Mouse (Mus musculus): ENCODE data around the gene Vmn1r15.

The Vmn1r15 gene

GRCm38 (mm10) chr6:57257652-57258051, at the start of gene Vmn1r15:
Vmn1r15 (plus strand) TSS chr6:57257952.
- DNase-seq (ENCODE audit: low read depth in 2 of 2, low spot score in 2 of 2): no peak

- no peak for DNase-seq (ENCODE audit: low read depth in 2 of 2, low spot score in 2 of 2)
Measured at GRCm38 (mm10) chr6:57231386-57231785, 26.4 kb upstream of the Vmn1r15 start, which contains the start of gene Vmn1r14. Vmn1r14 (plus strand) TSS chr6:57231686.

GRCm38 (mm10) chr6:57260990-57261389, 3.2 kb downstream of the Vmn1r15 start:
- DNase-seq (ENCODE audit: low read depth in 2 of 2, low spot score in 2 of 2): no peak

- DNase-seq (ENCODE audit: low read depth in 2 of 2, low spot score in 2 of 2): no peak
Measured at GRCm38 (mm10) chr6:57271881-57272280, 14.1 kb downstream of the Vmn1r15 start.

GRCm38 (mm10) chr6:57272517-57272916, 14.8 kb downstream of the Vmn1r15 start:
- no peak for DNase-seq (ENCODE audit: low read depth in 2 of 2, low spot score in 2 of 2)

- DNase-seq (ENCODE audit: low read depth in 2 of 2, low spot score in 2 of 2): no peak
Measured at GRCm38 (mm10) chr6:57278952-57279351, 21.2 kb downstream of the Vmn1r15 start.

All from CD8-positive naive resting alpha-beta T cell, adult 2 months (primary cell).